Mouse (Mus musculus) left cerebral cortex, postnatal 14 days (tissue): ENCODE results near the gene Rnf31. TPM values are rescaled to one million over a fixed set of nuclear protein-coding genes. Genes with fewer than 3 reads are reported as not detected.

Experiments
- DNase-seq, 2 experiments: peaks; one replicate each; pipeline ENCODE4 v3.0.0; 2021 to 2022; ENCODE audit warnings: low spot score in 2 of 2, mixed read lengths in 1 of 2
- intact Hi-C: fragments of 180-260 bp; cut with DNase I; formaldehyde crosslinking; loops from one replicate; pipeline ENCODE4 v1.15.1; 2025
- total RNA-seq, 2 experiments: library from RNA; stranded (reverse); gene quantifications; 2 replicates each; pipeline ENCODE4 v1.2.3; 2021

Gene Rnf31
- total RNA-seq, 2 experiments from 2014 or later = 26.0 to 29.5 TPM

DNA sequence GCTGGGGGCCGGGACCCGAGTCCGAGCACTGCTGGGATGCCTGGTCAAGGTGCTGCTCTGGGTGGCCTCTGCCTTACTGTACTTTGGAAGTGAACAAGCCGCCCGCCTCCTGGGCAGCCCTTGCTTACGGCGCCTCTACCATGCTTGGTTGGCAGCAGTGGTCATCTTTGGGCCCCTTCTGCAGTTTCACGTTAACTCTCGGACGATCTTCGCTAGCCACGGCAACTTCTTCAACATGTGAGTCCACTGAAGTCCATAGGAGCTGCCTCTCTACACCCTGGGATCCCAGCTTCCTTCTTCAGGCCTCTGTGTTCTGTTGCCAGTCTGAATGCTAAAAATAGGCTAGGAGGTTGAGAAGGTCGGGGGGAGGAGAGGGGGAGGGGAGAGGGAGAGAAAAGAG is 15.8 kb upstream of the Rnf31 start:
- intact Hi-C loops = no loop called here
- no peak for DNase-seq

DNA sequence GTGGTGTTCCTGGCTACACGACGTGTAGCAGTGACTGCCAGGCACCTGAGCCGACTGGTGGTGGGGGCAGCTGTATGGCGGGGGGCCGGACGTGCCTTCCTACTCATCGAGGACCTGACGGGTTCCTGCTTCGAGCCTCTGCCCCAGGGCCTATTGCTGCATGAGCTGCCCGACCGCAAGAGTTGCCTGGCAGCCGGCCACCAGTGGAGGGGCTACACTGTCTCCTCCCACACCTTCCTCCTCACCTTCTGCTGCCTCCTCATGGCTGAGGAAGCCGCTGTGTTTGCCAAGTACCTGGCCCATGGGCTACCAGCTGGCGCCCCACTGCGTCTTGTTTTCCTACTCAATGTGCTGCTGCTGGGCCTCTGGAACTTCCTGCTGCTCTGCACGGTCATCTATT is 15.1 kb upstream of the Rnf31 start:
- intact Hi-C loops = no loop called here
- DNase-seq = no peak

DNA sequence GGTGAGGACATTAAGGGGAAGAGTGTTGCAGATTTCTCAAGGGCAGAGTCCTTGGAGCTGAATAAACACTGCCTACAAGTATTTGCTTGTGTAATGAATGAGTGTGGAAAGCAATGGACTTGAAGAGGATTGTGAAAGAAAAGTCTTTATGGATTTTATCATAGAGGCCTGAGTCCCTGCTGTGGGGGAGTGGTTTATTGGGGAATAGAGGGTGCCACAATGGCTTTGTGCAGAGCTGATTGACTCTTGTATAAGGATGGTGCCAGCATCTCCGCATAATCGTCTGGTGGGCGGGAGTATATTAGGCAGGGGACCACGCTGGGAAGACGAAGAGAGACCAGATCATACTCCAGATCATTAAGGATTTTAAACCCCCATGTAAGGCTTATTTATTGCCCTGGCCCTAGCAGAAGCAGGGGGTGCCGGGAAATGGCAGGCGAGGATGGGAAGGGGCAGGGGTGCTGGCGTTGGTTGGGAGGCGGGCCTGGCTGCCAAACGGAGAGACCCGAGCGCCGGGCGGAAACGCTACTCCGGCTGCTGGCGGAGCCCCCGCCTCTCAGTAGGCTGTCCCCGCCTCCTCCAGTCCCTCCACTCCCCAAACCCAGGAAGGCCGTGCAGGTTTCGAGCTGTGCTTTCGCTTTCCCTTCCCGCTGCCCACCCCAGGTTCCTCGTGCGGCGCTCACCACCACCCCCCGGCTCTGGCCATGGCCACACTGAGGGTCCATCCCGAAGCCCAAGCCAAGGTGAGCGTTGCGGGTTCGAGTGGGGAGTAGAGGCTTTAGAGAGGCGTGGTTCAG is 13.4 kb upstream of the Rnf31 start, which contains the start of gene Psme1:
Gene Psme1 (plus strand): TSS at position 253 of the 797 bp plus-strand sequence.
- intact Hi-C loops = no loop called here
- DNase-seq = peak; percentile 67 to 75

DNA sequence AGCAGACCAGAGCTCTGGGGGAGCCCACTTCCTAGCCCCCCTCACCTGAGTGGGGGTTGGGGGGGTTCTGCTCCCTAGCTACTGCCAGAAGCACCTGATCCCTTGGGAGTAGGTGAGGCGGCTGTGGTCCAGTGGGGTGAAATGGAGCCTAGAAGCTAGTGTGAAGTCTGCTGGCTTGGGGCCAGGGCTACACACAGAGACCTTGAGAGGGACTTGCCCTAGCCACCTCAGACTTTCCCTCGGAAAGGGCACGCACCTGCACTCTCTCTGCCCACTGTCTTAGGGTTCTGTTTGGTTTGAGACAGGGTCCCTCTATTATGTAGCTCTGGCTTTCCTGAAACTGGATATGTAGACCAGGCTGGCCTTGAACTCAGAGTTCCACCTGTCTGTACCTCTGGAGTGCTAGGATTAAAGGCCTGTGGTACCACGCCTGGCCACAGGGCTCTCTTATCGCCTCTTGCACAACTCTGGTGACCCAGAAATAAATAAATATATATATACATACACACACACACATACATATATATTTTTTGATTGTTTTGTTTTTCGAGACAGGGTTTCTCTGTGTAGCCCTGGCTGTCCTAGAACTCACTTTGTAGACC is 12.7 kb upstream of the Rnf31 start:
- intact Hi-C loops = no loop called here
- DNase-seq = peak in 1 of 2 experiments; percentile 42

DNA sequence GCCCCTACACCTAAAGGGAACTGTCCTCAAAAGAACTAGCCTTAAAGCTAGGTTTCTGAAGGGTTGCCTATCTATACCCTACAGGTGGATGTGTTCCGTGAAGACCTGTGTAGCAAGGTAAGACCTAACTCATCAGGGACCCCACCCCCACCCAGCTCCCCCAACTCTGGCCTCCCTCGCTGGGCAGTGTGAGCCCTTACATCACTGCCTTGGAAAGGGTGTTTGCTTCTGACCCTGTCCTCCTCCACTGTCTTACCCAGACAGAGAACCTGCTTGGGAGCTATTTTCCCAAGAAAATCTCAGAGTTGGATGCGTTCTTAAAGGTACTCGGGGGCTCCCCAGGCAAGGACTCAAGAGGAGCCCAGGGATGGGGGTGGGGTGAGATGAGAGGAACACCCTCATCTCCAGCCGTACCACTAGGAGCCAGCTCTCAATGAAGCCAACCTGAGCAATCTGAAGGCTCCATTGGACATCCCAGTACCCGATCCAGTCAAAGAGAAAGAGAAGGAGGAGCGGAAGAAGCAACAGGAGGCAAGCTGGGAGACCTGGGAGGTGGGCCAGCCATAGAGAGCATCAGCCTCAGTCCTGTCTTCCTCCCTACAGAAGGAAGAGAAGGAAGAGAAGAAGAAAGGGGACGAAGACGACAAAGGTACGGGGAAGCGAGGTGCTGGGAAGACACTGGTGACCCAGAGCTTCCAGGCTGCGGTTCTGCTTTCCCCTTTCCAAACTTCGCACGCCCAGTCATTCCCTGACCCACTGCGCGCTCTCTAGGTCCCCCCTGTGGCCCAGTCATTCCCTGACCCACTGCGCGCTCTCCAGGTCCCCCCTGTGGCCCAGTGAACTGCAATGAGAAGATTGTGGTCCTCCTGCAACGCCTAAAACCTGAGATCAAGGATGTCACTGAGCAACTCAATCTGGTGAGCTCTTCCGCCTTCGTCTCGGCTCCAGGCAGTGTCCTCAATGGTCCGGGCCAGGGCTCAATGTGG is 11.7 kb upstream of the Rnf31 start:
- intact Hi-C loops = no loop called here
- DNase-seq = no peak

DNA sequence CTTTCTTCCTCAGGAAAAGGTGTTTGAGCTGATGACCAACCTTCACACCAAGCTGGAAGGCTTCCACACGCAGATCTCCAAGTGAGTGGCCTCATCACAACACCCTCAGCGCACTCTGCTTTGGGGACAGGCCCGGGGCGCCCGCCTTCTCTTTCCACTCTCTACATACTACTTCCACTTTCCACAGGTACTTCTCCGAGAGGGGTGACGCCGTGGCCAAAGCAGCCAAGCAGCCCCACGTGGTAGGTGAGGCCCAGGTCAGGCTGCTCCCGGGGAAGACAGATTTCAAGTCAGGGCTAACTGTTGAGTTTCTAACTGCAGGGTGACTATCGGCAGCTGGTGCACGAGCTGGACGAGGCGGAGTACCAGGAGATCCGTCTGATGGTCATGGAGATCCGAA is 10.8 kb upstream of the Rnf31 start:
- no peak for DNase-seq
- intact Hi-C loops = no loop called here

DNA sequence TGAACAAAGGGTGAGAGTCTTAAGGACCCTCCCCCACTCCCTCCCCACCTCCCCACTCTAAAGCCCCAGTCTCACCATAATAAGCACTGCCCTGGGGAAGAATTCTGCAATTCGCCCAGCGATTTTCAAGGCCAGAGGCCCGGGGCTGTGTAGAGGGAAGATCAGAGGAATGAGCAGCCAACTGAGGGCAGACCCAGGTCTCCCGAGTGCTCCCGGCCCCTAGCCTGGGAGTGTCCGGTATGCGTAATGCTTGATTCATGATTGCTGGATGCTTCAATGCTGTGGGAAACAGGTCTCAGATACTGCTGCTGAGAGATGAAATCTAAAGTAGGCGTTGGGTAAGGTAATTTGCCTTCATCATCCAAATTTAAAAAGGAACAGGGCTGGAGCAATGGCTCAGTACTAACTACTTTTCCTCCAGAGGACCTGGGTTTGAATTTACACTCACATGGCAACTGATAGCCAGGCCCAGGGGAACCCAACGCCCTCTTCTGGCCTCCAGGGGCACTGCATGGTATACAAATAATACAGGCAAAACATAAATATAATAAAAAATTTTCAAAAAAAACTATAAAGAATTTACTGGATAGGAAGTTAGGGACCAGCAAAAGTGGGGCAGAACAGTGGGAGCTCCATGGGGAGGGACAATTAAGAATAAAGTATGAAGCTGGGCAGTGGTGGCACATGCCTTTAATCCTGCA is 9.4 kb upstream of the Rnf31 start:
- intact Hi-C loops = no loop called here
- DNase-seq = no peak

DNA sequence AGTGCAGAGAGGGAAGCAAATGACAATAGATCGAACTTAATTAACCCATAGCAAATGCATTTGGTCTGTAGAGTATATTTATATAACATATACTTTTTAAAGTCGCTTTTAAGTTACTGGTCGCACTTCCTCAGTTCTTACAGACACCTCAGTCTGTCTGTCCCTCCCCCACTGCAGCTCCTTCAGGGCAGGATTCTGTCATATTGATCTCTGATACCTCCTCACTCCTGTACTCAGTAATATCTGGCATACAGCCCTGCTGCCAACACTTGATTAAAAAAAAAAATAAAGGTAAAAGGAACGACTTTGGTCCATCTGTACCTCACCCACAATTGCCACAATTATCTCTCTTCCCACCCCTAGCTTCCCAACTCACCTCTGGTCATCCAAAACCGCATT is 7.2 kb upstream of the Rnf31 start:
- intact Hi-C loops = no loop called here
- DNase-seq = no peak

DNA sequence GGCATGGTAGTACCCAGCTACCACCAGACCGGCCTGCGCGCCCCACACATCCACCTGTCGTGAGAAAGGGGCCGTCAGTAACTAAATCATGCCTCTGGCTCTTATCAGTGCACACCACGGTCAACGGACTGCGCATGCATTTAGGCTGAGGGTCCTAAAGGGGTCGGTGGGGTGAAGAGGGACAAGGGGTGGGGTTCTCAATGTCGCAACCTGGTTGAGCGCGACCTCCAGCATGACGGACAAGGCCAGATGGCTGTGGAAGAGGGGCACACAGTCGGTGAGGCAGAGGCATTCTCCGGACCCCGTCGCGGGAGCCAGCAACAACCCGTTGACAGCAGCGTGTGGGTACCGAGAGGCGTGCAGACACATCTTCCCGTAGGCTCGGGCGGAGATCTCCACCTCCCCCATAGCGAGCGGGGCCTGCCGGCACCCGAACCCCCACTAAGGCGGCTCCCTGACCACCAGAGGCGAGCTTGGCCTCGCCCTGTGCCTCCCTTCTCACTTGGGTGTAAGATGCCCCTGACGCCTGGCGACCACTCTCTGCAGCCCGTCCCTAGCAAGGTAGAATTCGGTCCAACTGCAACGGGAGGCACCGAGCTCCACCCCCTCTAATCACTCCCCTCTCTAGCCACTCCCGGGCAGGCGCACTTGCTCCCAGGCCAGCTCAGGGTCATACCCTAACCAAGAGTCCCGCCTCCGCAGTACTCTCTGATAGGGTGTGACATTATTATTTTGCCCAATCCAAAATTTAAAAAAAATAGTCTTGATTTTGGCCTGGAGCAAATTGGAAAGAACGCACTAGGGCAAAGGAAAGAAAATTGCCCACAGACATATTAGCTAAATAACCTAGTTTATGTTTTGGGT is 6.6 kb upstream of the Rnf31 start, which contains the start of gene Emc9:
Gene Emc9 (minus strand): TSS at position 601 of the 864 bp plus-strand sequence.
- peak in 1 of 2 experiments; percentile 49 for DNase-seq
- intact Hi-C loops = no loop called here

DNA sequence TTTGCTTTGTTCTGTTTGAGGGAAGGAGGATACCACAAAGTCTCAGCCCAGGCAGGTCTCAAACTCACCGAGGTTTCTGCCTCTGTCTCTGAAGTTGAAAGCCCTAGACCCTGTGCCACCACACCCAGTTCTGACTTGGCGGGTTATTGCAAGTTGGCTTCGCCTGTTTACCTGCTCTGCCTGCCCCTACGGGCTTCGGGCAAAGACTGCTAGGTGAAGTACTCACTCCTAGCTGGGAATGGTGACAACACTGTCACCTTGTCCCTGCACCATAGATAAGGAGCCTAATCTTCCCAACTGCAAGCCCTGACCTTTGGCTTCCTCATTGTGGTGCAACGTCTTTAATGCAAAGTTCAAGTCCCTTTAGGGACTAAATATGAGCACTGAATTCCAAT is 5.9 kb upstream of the Rnf31 start:
- DNase-seq = no peak
- intact Hi-C loops = no loop called here

DNA sequence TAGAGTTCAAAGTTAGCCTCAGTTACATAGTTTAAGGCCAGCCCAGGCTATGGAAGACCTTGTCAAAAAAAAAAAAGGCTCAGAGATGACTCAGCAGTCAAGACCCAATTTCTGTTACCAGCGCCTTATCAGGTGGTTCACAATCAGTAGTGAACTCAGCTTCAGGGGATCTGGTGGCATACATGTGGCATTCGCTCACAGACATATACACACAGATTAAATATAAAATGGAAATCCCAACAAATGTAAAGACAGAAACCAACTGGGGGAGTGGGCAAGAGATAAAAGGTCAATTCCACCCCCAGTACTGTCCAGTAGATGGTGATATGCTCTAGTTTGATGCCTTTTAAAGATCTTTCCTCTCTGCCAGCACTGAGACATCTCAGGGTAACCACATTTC is 5.4 kb upstream of the Rnf31 start:
- no peak for DNase-seq
- intact Hi-C loops = no loop called here

DNA sequence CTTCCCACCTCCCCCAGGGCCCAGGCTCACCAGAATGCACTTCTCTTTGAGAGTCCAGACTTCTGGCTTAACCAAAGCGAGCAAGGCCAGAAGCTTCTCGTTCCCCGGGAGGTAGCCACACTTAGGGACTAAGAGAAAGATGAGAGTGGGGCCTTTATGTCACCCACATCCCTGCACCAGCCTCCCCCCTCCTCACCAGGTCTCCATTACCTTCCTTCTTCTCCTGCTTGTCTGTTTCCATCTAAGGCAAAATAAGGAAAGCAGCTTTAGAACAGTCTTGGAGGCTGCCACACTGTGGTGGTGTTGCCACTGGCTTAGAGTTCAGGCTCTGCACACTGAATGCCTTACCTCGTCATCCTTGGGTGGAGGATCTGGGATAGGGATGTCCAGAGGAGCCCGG is 2.2 kb upstream of the Rnf31 start:
- intact Hi-C loops = no loop called here
- DNase-seq = no peak

DNA sequence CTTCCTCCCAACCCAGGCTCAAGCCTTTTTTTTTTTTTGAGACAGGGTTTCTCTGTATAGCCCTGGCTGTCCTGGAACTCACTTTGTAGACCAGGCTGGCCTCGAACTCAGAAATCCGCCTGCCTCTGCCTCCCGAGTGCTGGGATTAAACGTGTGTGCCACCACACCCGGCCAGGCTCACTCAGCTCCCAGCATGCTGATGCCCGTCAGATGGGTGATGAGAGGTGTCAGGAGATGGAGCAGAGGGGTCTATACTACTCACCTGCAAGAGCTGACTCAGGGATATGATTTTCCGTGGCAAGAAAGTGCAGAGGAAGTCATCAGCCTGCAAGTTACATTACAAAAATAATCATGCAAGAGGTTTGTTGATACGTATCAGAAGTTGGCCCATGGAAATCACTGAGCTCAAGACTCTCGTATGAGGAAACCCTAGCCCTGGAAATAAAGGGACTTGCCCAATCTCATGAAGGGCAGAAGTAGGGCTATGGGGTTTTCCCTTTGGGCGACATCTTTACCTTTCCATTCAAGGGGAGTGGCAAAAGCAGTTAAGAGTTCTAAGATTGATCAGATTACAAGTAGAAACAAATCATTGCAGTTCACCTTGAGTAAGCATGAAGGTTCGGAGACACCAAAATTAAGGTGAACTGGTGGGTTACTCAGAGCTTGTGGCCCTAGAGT is 1.6 kb upstream of the Rnf31 start:
- intact Hi-C loops = no loop called here
- DNase-seq = no peak

DNA sequence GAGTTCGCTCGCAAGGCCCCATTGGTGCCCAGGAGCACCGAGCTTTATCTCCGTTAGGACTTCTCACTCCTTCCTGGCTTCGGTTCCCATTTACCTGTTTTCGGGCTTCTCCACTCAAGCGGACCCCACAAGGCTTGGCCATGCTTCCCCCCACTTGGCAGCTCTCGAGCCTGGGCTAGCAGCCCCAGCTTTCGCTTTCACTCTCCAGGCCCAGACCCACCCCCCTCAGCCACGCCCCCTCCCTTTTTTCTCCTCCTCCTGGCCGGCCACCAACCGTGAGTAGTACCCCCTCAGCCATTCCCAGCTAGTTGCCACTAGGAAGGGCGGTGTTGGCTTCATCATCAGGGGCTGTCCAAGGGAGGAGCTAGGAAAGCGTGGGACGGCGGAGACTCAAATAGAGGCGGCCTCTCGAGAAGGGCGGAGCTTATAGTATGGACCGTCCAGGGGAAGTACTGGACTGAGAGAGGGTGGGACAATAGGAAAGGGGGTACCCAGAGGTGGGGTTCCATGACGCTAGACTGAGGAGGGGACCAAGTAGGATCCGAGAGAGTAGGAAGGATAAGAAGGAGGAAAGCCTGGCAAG is 669 bp upstream of the Rnf31 start, which contains the start of gene Psme2:
Gene Psme2 (minus strand): TSS at position 366 of the 583 bp plus-strand sequence.
- intact Hi-C loops = no loop called here
- DNase-seq = peak; percentile 91 to 95

DNA sequence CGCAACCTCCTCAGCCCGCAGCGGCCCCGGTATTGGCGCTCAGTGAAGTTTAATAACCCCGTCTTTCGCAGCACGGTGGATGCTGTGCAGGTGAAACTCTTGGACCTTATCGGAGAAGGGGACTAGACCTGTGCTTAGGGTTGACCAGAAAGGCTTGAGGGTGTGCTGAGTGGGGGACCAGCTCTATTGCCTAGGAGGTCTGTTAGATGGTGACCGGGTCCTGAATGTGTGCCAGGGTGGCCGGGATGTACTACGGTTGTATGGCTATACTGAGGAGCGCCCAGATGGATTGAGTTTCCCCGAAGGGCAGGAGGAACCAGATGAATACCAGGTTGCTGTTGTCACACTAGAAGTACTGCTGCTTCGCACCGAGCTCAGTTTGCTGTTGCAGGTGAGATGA is 718 bp downstream of the Rnf31 start:
- DNase-seq = no peak
- intact Hi-C loops = no loop called here

DNA sequence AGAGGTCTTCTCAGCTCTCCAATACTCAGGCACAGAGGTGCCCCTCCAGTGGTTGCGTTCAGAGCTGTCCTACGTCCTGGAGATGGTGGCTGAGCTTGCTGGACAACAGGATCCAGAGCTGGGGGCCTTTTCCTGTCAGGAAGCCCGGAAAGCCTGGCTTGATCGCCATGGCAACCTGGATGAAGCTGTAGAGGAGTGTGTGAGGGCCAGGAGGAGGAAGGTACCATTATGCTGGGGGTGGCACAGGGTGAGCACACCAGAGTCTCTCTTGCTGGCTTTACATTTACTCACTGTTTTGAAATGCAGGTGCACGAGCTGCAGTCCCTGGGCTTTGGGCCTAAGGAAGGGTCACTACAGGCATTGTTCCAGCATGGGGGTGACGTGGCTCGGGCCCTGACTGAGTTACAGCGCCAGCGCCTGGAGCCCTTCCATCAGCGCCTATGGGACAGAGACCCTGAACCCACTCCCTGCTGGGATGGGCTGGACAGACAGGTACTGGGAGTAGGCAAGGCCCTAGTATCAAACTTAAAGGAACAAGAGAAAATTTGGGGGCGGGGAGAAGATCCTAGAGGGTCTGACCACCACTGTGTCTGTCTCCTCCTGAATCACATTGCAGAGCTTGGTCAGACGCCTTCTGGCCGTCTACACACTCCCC is 4.7 kb downstream of the Rnf31 start:
- intact Hi-C loops = no loop called here
- DNase-seq = peak in 1 of 2 experiments; percentile 74
